Mouse (Mus musculus) erythroblast, embryonic 14.5 days (primary cell): Measurements from ENCODE around the gene Slc16a2.

Experiments used
- GATA1 ChIP-seq: IDR thresholded peaks from 2 replicates; pipeline ENCODE4 v1.6.1; 2012; ENCODE audit warnings: low read length, inconsistent platforms, mixed read lengths
- TAL1 ChIP-seq: IDR thresholded peaks from 3 replicates; pipeline ENCODE4 v1.6.1; 2012; ENCODE audit warnings: low read length, inconsistent platforms, mixed read lengths

GRCm38 (mm10) chrX:103733091-103733490, 88.7 kb downstream of the Slc16a2 start:
- TF ChIP-seq TAL1 (no peak), GATA1 (no peak)
